Mouse (Mus musculus) erythroblast, embryonic 14.5 days (primary cell): ENCODE measurements around the gene Dusp13.

Experiments used
- GATA1 ChIP-seq: IDR thresholded peaks from 2 replicates; pipeline ENCODE4 v1.6.1; 2012; ENCODE audit warnings: low read length, inconsistent platforms, mixed read lengths
- TAL1 ChIP-seq: IDR thresholded peaks from 3 replicates; pipeline ENCODE4 v1.6.1; 2012; ENCODE audit warnings: low read length, inconsistent platforms, mixed read lengths

DNA sequence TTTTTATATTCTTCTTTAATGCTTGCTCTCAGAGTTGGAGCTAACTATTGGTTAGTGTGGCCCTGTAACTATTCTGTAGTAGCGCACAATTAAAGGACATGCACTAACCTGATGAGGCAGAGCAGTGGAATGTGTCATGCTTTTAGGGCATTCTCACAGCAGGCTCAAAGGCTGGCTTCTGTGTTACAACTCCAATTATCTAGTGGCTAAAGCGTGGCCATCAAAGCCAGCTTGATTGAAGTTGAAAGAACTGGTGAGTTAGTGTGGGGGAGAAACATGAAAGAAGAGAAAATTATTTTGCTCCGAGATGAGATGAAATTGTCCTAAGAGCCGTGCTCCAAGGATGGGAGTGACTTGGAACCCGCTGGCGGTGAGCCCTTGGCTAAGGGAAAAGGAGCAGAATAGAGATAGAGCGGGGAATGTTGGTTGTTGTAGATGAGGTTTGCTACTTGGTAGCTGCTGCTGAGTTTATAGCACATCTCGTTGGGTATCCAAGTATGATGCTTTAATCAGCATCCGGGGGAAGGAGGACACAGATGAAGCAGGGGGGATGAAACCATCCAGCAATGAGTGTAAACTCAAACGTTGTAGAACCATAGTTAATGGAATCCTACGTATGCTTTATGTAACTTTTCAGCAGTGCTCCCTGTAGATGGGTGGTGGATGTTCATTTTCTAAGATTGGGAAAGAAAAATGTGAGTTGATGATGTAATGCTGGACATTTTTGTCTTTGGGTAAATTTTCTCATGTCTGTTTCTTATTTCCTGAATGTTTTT, 21.7 kb upstream of the Dusp13 start:
- TF ChIP-seq GATA1 (no peak), TAL1 (no peak)
